Mouse (Mus musculus) urinary bladder, postnatal 0 days (tissue): ENCODE measurements around the gene Pdzd7. TPM values are rescaled to one million over a fixed set of nuclear protein-coding genes. Genes with fewer than 3 reads are reported as not detected.

Source experiments
- polyA plus RNA-seq: library from polyadenylated mRNA; unstranded; fragments of >200 nt; fragmentation: Nextera tagmentation; extraction: Ambion mirVana; gene quantifications from 2 replicates; pipeline ENCODE4 v1.2.1, GENCODE M21; 2015

Gene Pdzd7
- polyA plus RNA-seq, result 0.19 and 0.25 TPM in 2 replicates

GRCm38 (mm10) chr19:45045651-45046050, at the start of gene Pdzd7:
Gene Pdzd7 (minus strand): TSS chr19:45045717.

GRCm38 (mm10) chr19:45074580-45075322, 29.2 kb upstream of the Pdzd7 start, which contains the start of gene Kazald1:
Gene Kazald1 (plus strand): TSS chr19:45075241.

GRCm38 (mm10) chr19:45047417-45047934, 2.0 kb upstream of the Pdzd7 start, which contains the start of gene Sfxn3:
Gene Sfxn3 (plus strand): TSS chr19:45047503.

GRCm38 (mm10) chr19:45014335-45014971, 31.1 kb downstream of the Pdzd7 start, which contains the start of gene Lzts2:
Gene Lzts2 (plus strand): TSS chr19:45014414.

GRCm38 (mm10) chr19:45005957-45006712, 39.4 kb downstream of the Pdzd7 start, which contains the start of gene Mrpl43:
Gene Mrpl43 (minus strand): TSS chr19:45006442.

GRCm38 (mm10) chr19:45005444-45005843, 40.1 kb downstream of the Pdzd7 start, which contains the start of gene Twnk:
Gene Twnk (plus strand): TSS chr19:45005663.

GRCm38 (mm10) chr19:44988831-44989566, 56.5 kb downstream of the Pdzd7 start, which contains the start of gene Sema4g:
Gene Sema4g (plus strand): TSS chr19:44989101.

Other genes starting within 250 kb of the Pdzd7 start
- gene Slf2, start 114.6 kb downstream of the Pdzd7 start, polyA plus RNA-seq, result 14.2 and 15.9 TPM in 2 replicates
- gene Sema4g, start 56.6 kb downstream of the Pdzd7 start, polyA plus RNA-seq, result 0.79 and 1.2 TPM in 2 replicates
- gene Twnk, start 40.1 kb downstream of the Pdzd7 start, polyA plus RNA-seq, result 7.5 and 7.7 TPM in 2 replicates
- gene Mrpl43, start 39.3 kb downstream of the Pdzd7 start, polyA plus RNA-seq, result 54.7 and 55.8 TPM in 2 replicates
- gene Lzts2, start 31.3 kb downstream of the Pdzd7 start, polyA plus RNA-seq, result 49.2 and 50.8 TPM in 2 replicates
- 50.3 and 53.7 TPM in 2 replicates for gene Sfxn3, start 1.8 kb upstream of the Pdzd7 start, polyA plus RNA-seq
- 10.8 and 11.4 TPM in 2 replicates for gene Kazald1, start 29.5 kb upstream of the Pdzd7 start, polyA plus RNA-seq
- not detected in 2 replicates for gene Tlx1, start 105.0 kb upstream of the Pdzd7 start, polyA plus RNA-seq
- 0.05 TPM in 1 of 2 replicates, not detected in the other for gene Lbx1, start 190.1 kb upstream of the Pdzd7 start, polyA plus RNA-seq